In genomic region chr8:72668925-72669324, GRCm38 (mm10) we compare ENCODE assay signal across 32 mouse cellular contexts. TPM values are rescaled to one million over a fixed set of nuclear protein-coding genes. Genes with fewer than 3 reads are reported as not detected.
DNase-seq lines count a peak whose midpoint lies in the region; ATAC-seq and TF ChIP-seq lines count a peak whose summit lies in the region.
"Had no signal": no experiment of that assay in that cellular context is flagged by ENCODE, and none has a peak within 500 bp of the region (broad histone marks: within the 10 kb centered on the region; RNA-seq: fewer than 3 reads in every experiment).

No protein-coding gene starts in this region.

- no peak for TF ChIP-seq POLR2A in MEL (IDR thresholded peaks at IDR 0.05; ENCODE audit: control insufficient read depth in 1 of 2, insufficient read depth in 1 of 2, low read depth in 1 of 2, low read length in 2 of 2, poor library complexity in 1 of 2)

- no peaks in the 10 kb centered on the region for H3K27me3 ChIP-seq in hindbrain, postnatal 0 days (ENCODE audit: insufficient read depth, low read length)
- H3K27me3 ChIP-seq in hindbrain, embryonic 12.5 days, result no peaks in the 10 kb centered on the region
- no peaks in the 10 kb centered on the region; a peak in 1 of 4 replicates for H3K27me3 ChIP-seq in MEL (ENCODE audit: control insufficient read depth in 1 of 2, insufficient read depth in 2 of 2, low read length in 2 of 2)
- H3K27me3 ChIP-seq: embryonic facial prominence, embryonic 13.5 days; heart, embryonic 13.5 days; hindbrain, embryonic 15.5 days; kidney, embryonic 15.5 days; liver, embryonic 13.5 days; midbrain, embryonic 15.5 days had no signal

- no peaks in the 10 kb centered on the region for H3K4me1 ChIP-seq in hindbrain, postnatal 0 days (ENCODE audit: insufficient read depth, low read length)
- no peaks in the 10 kb centered on the region for H3K4me1 ChIP-seq in hindbrain, embryonic 12.5 days
- H3K4me1 ChIP-seq in MEL (ENCODE audit: control insufficient read depth in 1 of 2, insufficient read depth in 2 of 2, low read length in 2 of 2), result peaks cover 0 to 15% of the 10 kb centered on the region in 2 experiments; a peak in 2 of 4 replicates
- H3K4me1 ChIP-seq: embryonic facial prominence, embryonic 13.5 days; forebrain, embryonic 10.5 days; heart, embryonic 13.5 days; hindbrain, embryonic 15.5 days; kidney, embryonic 15.5 days; midbrain, embryonic 10.5 days; midbrain, embryonic 15.5 days had no signal

- H3K79me2 ChIP-seq in MEL (ENCODE audit: control insufficient read depth, insufficient read depth, low read length, poor library complexity), result no peaks in the 10 kb centered on the region

- no peak overlapping the region for H3K4me2 ChIP-seq in hindbrain, postnatal 0 days (ENCODE audit: low read depth, low read length)
- H3K4me2 ChIP-seq in hindbrain, embryonic 12.5 days (replicated peaks), result no peak overlapping the region
- H3K4me2 ChIP-seq: embryonic facial prominence, embryonic 13.5 days; heart, embryonic 13.5 days; hindbrain, embryonic 15.5 days; kidney, embryonic 15.5 days; liver, embryonic 13.5 days; midbrain, embryonic 15.5 days had no signal

- H3K27ac ChIP-seq in hindbrain, postnatal 0 days, result no peak overlapping the region
- H3K27ac ChIP-seq in hindbrain, embryonic 12.5 days, result no peak overlapping the region
- no peak overlapping the region for H3K27ac ChIP-seq in MEL (ENCODE audit: control insufficient read depth, low read depth, low read length)
- H3K27ac ChIP-seq: embryonic facial prominence, embryonic 13.5 days; forebrain, embryonic 10.5 days; gastrocnemius, adult 2 months; heart, embryonic 13.5 days; hindbrain, embryonic 15.5 days; kidney, embryonic 15.5 days; liver, embryonic 13.5 days; macrophage; midbrain, embryonic 10.5 days; midbrain, embryonic 15.5 days; stomach, postnatal 0 days had no signal

- no peak overlapping the region for H3K9ac ChIP-seq in hindbrain, postnatal 0 days (replicated peaks; ENCODE audit: low read length)
- no peak overlapping the region for H3K9ac ChIP-seq in hindbrain, embryonic 12.5 days
- H3K9ac ChIP-seq in MEL (ENCODE audit: control insufficient read depth, low read depth, low read length, poor library complexity, severe bottlenecking), result no peak overlapping the region
- H3K9ac ChIP-seq: embryonic facial prominence, embryonic 13.5 days; heart, embryonic 13.5 days; hindbrain, embryonic 15.5 days; kidney, embryonic 15.5 days; liver, embryonic 13.5 days; midbrain, embryonic 15.5 days had no signal

- ATAC-seq in hindbrain, postnatal 0 days, result no peak
- ATAC-seq in hindbrain, embryonic 12.5 days (ENCODE audit: low FRiP score), result no peak
- ATAC-seq: forebrain, embryonic 16.5 days; midbrain, embryonic 15.5 days had no signal

- no peak; the same call in 1 of the 2 replicates for TF ChIP-seq RAD21 in MEL (IDR thresholded peaks at IDR 0.05; ENCODE audit: low read depth, low read length)

- DNase-seq in hindbrain, postnatal 0 days (ENCODE audit: low spot score), result no peak
- peak; percentile 27 for DNase-seq in thymus, postnatal 14 days
- no peak for DNase-seq in thymus, postnatal 0 days (ENCODE audit: low spot score)
- no peak for DNase-seq in MEL (ENCODE audit: low read depth, low spot score)
- DNase-seq in spleen, adult 18-20 months, result no peak
- no peak for DNase-seq in natural killer cell, adult 2 months (ENCODE audit: low spot score in 2 of 2)
- DNase-seq: adrenal gland, postnatal 10 days; cerebellum, adult 11 months; cerebellum, adult 9-11 months; embryo, embryonic 11 days; gastrocnemius, adult 2 months; gastrocnemius, postnatal 36 days; heart, adult 18-20 months; heart, postnatal 10 days; kidney, adult 18-20 months; kidney, postnatal 25 days; liver, embryonic 13.5 days; lung, adult 2 months; lung, postnatal 10 days; right cerebral cortex, postnatal 25 days; thymus, postnatal 25 days had no signal

- no peak overlapping the region for H3K4me3 ChIP-seq in hindbrain, postnatal 0 days (ENCODE audit: low read length)
- H3K4me3 ChIP-seq in hindbrain, embryonic 12.5 days, result no peak overlapping the region
- H3K4me3 ChIP-seq in MEL (ENCODE audit: control insufficient read depth in 1 of 2, insufficient read depth in 1 of 2, low read depth in 2 of 2, low read length in 2 of 2), result no peak overlapping the region
- H3K4me3 ChIP-seq: embryonic facial prominence, embryonic 13.5 days; forebrain, embryonic 10.5 days; gastrocnemius, adult 2 months; heart, embryonic 13.5 days; hindbrain, embryonic 15.5 days; kidney, embryonic 15.5 days; liver, embryonic 13.5 days; midbrain, embryonic 10.5 days; midbrain, embryonic 15.5 days had no signal

- H3K36me3 ChIP-seq in hindbrain, postnatal 0 days (ENCODE audit: insufficient read depth, low read length), result no peaks in the 10 kb centered on the region
- H3K36me3 ChIP-seq in hindbrain, embryonic 12.5 days, result no peaks in the 10 kb centered on the region
- H3K36me3 ChIP-seq in MEL (ENCODE audit: control insufficient read depth in 1 of 2, insufficient read depth in 2 of 2, low read length in 2 of 2), result peaks cover 0 to 9% of the 10 kb centered on the region in 2 experiments; a peak in 2 of 4 replicates
- H3K36me3 ChIP-seq: embryonic facial prominence, embryonic 13.5 days; forebrain, embryonic 10.5 days; heart, embryonic 13.5 days; hindbrain, embryonic 15.5 days; kidney, embryonic 15.5 days; liver, embryonic 13.5 days; midbrain, embryonic 10.5 days; midbrain, embryonic 15.5 days had no signal

- TF ChIP-seq EP300 in MEL (IDR thresholded peaks at IDR 0.05; ENCODE audit: low read depth in 1 of 2, low read length in 2 of 2), result no peak

- H3K9me3 ChIP-seq in hindbrain, postnatal 0 days (ENCODE audit: low read length), result no peaks in the 10 kb centered on the region
- H3K9me3 ChIP-seq in hindbrain, embryonic 12.5 days (replicated peaks), result no peaks in the 10 kb centered on the region
- H3K9me3 ChIP-seq in MEL (replicated peaks; ENCODE audit: insufficient read depth, low read length), result no peaks in the 10 kb centered on the region
- H3K9me3 ChIP-seq: embryonic facial prominence, embryonic 13.5 days; forebrain, embryonic 10.5 days; heart, embryonic 13.5 days; hindbrain, embryonic 15.5 days; kidney, embryonic 15.5 days; liver, embryonic 13.5 days; midbrain, embryonic 10.5 days; midbrain, embryonic 15.5 days had no signal

- TF ChIP-seq CTCF in hindbrain, postnatal 0 days (IDR thresholded peaks at IDR 0.05; ENCODE audit: low read depth), result 0 out of 2 replicates have a peak, but pooled peaks have one; percentile 4
- TF ChIP-seq CTCF in MEL (IDR thresholded peaks at IDR 0.05 in 2 of 3, conservative IDR thresholded peaks at IDR 0.05 in 1 of 3; ENCODE audit: control insufficient read depth in 1 of 3, insufficient read depth in 1 of 3, low read depth in 2 of 3, low read length in 3 of 3, poor library complexity in 1 of 3, severe bottlenecking in 1 of 3), result peak; percentile 27 to 37 (median 27); a peak in 4 of 6 replicates

TF ChIP-seq in MEL, 35 proteins besides CTCF, POLR2A, EP300 and RAD21:
- no peak for TF ChIP-seq ZC3H11A (IDR thresholded peaks at IDR 0.05; ENCODE audit: low read depth, low read length)
- no peak for TF ChIP-seq ETS1 (IDR thresholded peaks at IDR 0.05; ENCODE audit: low read depth, low read length)
- TF ChIP-seq POLR2AphosphoS5 (IDR thresholded peaks at IDR 0.05; ENCODE audit: borderline replicate concordance, low read depth, low read length), result no peak
- TF ChIP-seq CHD1 (IDR thresholded peaks at IDR 0.05; ENCODE audit: low read depth, low read length), result no peak
- TF ChIP-seq MEF2A (IDR thresholded peaks at IDR 0.05; ENCODE audit: extremely low read depth, insufficient replicate concordance, low read depth, low read length, poor library complexity, severe bottlenecking), result no peak
- TF ChIP-seq MYC (IDR thresholded peaks at IDR 0.05; ENCODE audit: low read depth, low read length), result no peak
- TF ChIP-seq USF2 (IDR thresholded peaks at IDR 0.05; ENCODE audit: borderline replicate concordance in 1 of 2, insufficient read depth in 1 of 2, low read depth in 1 of 2, low read length in 2 of 2), result no peak
- TF ChIP-seq BHLHE40 (IDR thresholded peaks at IDR 0.05; ENCODE audit: borderline replicate concordance, low read depth, low read length), result no peak
- TF ChIP-seq CHD2 (IDR thresholded peaks at IDR 0.05; ENCODE audit: low read length), result no peak
- TF ChIP-seq TBP (IDR thresholded peaks at IDR 0.05; ENCODE audit: low read depth, low read length), result no peak
- no peak for TF ChIP-seq TCF12 (IDR thresholded peaks at IDR 0.05; ENCODE audit: low read depth, low read length)
- TF ChIP-seq GABPA (IDR thresholded peaks at IDR 0.05; ENCODE audit: low read depth, low read length), result no peak
- no peak for TF ChIP-seq GATA1 (IDR thresholded peaks at IDR 0.05; ENCODE audit: low read depth, low read length)
- no peak for TF ChIP-seq UBTF (IDR thresholded peaks at IDR 0.05; ENCODE audit: borderline replicate concordance, insufficient read depth, low read depth, low read length)
- no peak for TF ChIP-seq MXI1 (IDR thresholded peaks at IDR 0.05; ENCODE audit: low read depth, low read length)
- TF ChIP-seq ZMIZ1 (IDR thresholded peaks at IDR 0.05; ENCODE audit: low read depth, low read length), result no peak
- no peak for TF ChIP-seq NELFE (IDR thresholded peaks at IDR 0.05; ENCODE audit: low read depth, low read length)
- no peak for TF ChIP-seq USF1 (IDR thresholded peaks at IDR 0.05; ENCODE audit: low read depth, low read length)

RNA-seq across cellular contexts. Expression of gene Nwd1, which starts 22.4 kb away (rescaled TPM):
- 42.1 and 50.7 TPM in 2 replicates for total RNA-seq in hindbrain, postnatal 0 days (2014; rRNA removed)
- 2.9 and 3.1 TPM in 2 replicates for polyA plus RNA-seq in hindbrain, postnatal 0 days (2015; fragmentation: Nextera tagmentation; extraction: Ambion mirVana)
- polyA plus RNA-seq in hindbrain, embryonic 12.5 days (2016; fragmentation: Nextera tagmentation; extraction: Ambion mirVana), result 0.64 and 0.68 TPM in 2 replicates
- polyA plus RNA-seq in thymus, postnatal 0 days (2015; fragmentation: Nextera tagmentation; extraction: Ambion mirVana), result 2.3 and 3.1 TPM in 2 replicates
- total RNA-seq in MEL (2012; rRNA removed), result 0.03 TPM in 1 of 2 replicates, not detected in the other
- polyA plus RNA-seq in MEL (2012; ENCODE audit: insufficient read depth in 1 of 2, insufficient read length in 2 of 2, low read depth in 1 of 2, low replicate concordance in 2 of 2, missing spikeins in 1 of 2), result under 1 TPM in 1 of 2 experiments, not detected in 1; 0.03 TPM
- polyA plus RNA-seq: liver, embryonic 13.5 days; midbrain, embryonic 10.5 days had no signal

RNA-seq across cellular contexts. Expression of gene Sin3b, which starts 54.2 kb away (rescaled TPM):
- 259 and 269 TPM in 2 replicates for total RNA-seq in hindbrain, postnatal 0 days (2014; rRNA removed)
- polyA plus RNA-seq in hindbrain, postnatal 0 days (2015; fragmentation: Nextera tagmentation; extraction: Ambion mirVana), result 245 and 250 TPM in 2 replicates
- polyA plus RNA-seq in hindbrain, embryonic 12.5 days (2016; fragmentation: Nextera tagmentation; extraction: Ambion mirVana), result 149 and 163 TPM in 2 replicates
- polyA plus RNA-seq in thymus, postnatal 0 days (2015; fragmentation: Nextera tagmentation; extraction: Ambion mirVana), result 463 and 506 TPM in 2 replicates
- total RNA-seq in MEL (2012; rRNA removed), result 123 and 139 TPM in 2 replicates
- 100 to 1,000 TPM in 1 of 2 experiments, not detected in 1; 115 TPM for polyA plus RNA-seq in MEL (2012; ENCODE audit: insufficient read depth in 1 of 2, insufficient read length in 2 of 2, low read depth in 1 of 2, low replicate concordance in 2 of 2, missing spikeins in 1 of 2)
